Mouse (Mus musculus): ENCODE results near the gene Zzz3.

The Zzz3 gene

DNA sequence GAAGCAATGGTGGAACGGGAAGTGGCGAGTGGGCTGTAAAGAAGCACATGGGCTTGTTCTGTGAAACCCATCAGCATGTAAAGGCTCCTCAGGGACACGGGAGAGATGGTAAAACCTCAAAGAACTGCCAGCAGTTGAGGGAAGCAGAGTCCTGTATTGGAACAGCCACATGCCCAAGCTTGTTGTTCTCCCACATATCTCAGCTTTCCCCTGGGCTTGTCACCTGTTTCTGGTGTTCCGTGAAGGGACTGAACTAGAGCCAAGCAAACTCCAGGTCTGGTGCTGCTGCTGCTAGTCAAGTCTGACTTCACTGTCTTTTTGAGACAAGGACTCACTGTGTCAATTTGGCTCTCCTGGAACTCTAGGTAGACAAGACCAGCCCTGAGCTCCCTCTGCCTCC lies 72.0 kb downstream of the Zzz3 start:
- no peak for DNase-seq

GRCm38 (mm10) chr3:152468032-152468431 lies 72.8 kb downstream of the Zzz3 start:
- DNase-seq = no peak

DNA sequence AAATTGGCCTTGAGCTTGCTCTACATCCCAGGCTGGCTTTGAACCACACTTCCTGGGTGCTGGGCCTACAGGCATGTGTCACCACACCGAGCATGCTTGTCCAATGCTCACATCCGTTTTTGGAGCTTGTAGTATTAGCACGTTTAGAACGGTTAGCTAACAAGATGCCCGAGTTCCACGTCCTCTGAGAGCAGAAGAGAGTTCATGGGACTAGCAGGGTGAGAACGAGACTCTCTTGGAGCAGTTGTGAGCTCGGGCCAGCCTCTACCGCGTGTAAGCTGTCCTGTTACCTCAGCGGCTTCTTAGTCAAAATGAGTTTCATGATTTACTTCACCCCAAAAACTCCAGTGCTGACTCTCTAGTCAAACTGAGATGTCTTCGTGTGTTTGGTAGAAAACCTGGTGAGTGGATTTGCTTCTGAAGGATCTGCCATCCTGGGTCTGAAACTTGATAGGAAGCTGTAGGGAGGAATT lies 73.3 kb downstream of the Zzz3 start:
- no peak for DNase-seq

- no peak for DNase-seq
Measured at GRCm38 (mm10) chr3:152469423-152470200, 74.3 kb downstream of the Zzz3 start.

GRCm38 (mm10) chr3:152470347-152470746 lies 75.1 kb downstream of the Zzz3 start:
- DNase-seq = no peak

DNA sequence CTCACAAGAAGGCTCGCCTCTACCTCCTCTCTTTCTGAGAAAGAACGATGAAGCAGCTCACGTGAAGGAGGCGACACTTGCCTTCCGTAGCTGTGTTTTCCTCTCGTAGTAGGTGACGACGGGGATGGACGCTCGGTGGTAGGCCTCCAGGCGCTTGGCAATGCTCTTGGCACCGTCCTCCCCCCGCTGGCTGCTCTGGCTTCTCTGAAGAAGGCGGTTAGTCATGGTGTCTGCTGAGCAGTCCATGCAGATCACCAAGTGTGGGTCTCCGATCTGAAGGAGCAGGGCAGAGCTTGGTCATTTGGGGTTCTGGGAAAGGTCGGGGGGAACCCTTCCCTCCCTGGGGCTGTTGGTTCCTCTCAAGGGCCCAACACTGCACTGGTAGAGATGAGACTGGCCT lies 77.4 kb downstream of the Zzz3 start:
- no peak for DNase-seq

DNA sequence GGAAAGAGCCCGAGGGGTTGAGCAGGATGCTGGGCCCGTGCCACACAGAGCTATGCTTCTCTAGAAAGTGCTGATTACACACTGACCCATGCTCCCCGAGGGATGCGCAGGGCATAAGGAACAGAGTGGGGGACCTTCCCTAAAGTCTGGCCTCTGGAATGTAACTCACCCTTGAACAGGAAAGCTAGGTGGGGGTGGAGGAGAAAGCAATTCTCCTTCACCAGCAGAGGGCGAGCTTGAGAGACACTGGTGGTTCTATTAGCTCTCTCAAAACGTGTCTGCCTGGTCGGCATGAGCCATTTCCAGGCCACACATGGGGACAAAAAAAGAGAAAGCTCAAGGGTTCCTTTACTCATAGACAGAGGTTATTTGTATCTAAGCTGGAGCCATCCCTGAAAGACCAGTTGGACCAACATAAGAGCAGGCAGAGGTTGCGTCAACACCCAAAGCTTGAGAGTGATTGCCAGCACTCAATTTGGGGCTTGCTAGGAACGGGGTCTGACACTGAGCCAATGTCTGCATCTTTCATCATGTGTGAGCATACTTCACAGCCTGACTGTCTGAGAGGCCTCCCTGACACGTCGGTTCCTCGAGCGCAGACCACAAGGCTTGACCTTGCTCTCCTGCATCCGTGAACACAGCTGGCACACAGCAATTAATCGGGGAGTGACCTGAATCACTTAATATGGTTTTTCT lies 79.5 kb downstream of the Zzz3 start:
- peak; percentile 36 for DNase-seq

- no peak for DNase-seq
Measured at GRCm38 (mm10) chr3:152475278-152475669, 80.0 kb downstream of the Zzz3 start.

GRCm38 (mm10) chr3:152475894-152476293 lies 80.6 kb downstream of the Zzz3 start:
- no peak for DNase-seq

- DNase-seq = peak; percentile 70
Measured at GRCm38 (mm10) chr3:152477796-152478527, 82.7 kb downstream of the Zzz3 start.

DNA sequence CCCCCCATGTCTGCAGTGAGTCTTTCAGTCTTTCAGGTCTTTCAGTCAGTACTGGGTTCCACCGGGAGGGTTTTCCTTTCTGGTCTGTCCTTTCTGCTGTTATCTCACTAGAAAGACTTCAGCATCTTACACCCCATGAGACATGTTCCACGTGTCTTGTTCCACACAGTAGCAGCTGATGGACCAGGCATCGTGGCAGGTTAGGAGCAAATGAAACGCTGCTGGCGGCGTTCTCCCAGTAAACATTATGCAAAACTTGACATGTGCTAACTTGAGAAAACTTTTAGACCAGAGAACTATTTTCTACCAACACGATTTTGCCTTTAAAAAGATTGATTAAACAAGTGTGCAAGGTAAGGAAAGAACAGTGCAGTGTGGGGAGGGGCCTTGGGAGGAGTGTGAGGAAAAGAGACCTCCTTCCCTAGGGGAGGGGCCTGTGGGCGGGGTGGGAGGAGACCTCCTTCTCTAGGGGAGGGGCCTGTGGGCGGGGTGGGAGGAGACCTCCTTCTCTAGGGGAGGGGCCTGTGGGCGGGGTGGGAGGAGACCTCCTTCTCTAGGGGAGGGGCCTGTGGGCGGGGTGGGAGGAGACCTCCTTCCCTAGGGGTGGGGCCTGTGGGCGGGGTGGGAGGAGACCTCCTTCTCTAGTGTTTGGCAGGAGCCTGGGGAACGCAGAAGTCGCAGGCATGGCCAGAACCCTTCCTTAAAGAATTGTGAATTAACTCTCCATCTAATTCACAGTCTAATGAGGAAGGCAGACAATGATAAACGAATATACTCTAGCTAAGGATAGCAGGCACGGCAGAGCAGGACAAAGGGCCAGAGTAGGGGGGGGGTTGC lies 83.5 kb downstream of the Zzz3 start:
- no peak for DNase-seq

DNA sequence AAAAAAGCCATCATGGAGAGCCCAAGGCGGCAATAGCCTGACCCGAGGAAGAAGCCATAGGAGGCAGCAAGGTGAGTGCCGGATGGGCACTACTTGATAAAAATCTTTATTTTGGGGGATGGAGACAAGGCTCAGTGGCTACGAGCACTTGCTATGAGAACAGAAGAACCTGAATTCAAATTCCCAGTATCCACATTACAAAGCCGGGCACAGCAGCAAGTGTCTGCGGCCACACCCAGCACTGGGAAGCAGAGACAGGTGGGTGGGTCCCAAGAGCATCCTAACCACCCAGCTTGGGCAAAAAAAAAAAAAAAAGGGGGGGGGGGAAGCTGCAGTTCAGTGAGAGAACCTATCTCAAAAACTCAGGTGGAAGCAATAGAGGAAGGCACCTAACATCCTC lies 85.1 kb downstream of the Zzz3 start:
- DNase-seq = no peak

DNA sequence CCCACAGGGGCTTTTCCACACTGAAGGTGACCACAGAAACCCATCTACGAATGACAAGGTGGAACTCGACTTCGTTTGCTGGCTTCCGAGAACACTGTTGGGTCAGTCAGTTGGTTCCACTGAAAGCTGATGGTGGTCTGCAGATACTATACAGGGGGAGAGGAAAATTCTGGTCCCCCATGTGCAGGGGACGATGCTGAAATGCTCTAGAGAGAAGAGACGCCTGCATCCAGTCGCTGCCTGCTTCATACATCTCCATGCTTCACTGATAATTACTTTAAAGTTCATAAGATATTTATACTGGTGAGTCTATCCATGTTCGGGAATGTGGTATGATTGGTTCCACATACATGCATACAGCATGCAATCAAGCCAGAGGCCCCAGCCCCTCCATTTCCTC lies 86.9 kb downstream of the Zzz3 start:
- DNase-seq = no peak

GRCm38 (mm10) chr3:152483800-152484199 lies 88.5 kb downstream of the Zzz3 start:
- no peak for DNase-seq

GRCm38 (mm10) chr3:152484206-152484605 lies 88.9 kb downstream of the Zzz3 start:
- peak; percentile 46 for DNase-seq

- no peak for DNase-seq
Measured at GRCm38 (mm10) chr3:152488964-152489363, 93.7 kb downstream of the Zzz3 start.

DNA sequence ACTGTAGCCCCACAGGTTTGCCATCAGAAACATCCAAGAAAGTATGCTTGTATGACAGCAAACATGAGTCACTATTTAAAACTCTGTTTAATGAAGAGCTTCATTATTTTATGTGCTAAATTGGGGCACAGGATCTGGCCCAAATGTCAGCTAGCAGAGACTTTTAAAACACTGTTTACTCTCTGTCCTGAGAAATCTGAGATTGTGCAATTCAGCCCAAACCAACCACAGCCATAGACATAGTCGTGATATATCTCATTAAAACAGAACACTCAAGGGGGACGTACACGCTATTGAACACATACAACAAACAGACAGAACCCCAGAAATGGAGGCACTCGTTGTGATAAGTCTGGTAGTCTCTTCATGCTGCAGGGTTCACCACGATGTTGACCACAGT lies 95.2 kb downstream of the Zzz3 start:
- DNase-seq = no peak

DNA sequence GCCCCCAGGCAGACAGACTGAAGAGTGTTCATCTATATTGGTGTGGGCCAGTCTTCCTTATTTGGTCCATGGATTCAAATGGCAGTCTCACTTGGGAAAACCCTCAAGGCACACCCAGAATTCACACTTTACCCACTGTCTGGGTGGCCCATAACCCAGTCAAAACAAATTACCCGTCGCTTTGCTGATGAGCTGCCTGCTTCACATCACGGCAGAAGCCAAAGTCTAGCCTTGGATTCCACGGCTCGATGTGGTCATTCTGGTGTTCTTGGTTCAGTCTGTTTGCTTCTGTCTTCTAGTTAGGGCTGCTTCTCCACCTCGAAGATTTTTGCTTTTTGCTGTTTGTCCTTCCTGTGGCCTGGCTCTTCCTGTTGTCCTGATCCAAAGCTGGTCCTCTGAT lies 97.0 kb downstream of the Zzz3 start:
- no peak for DNase-seq

- no peak for DNase-seq
Measured at GRCm38 (mm10) chr3:152493813-152494212, 98.5 kb downstream of the Zzz3 start.

DNA sequence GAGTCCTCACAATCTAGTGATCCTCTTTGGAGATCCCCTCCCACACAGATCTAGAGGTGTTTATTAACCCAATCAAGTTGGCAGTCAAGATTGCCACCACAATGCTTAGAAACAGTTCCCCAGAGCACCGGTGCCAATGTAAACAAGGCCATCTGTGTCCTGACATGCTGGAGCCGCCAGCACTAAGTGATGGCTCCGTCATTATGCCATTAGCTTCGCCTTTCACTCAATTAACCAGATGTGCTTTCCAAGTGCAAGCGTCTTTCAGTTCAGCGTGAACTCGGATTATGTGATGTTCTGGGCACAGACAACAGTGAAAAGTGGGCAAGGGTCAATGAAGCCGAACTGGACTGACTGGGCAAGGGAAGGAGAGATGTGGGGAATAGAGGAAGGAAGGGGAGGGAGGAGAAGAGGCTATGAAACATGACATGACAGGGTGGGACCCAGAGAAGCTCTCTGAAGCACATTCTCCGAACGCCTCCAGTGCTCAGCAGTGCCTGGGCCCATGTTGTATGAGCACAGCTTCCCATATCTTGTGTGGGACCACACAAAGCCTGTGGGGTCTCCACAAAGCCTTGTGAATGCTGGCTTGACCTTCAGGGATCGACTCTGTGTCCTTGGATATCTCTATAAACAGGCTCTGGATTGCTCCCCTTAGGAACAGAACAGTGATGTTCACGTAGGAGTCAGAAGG lies 99.5 kb downstream of the Zzz3 start:
- DNase-seq = no peak

- DNase-seq = no peak
Measured at GRCm38 (mm10) chr3:152495415-152495898, 100.2 kb downstream of the Zzz3 start.

- no peak for DNase-seq
Measured at GRCm38 (mm10) chr3:152497084-152497483, 101.8 kb downstream of the Zzz3 start.
